Mouse (Mus musculus): ENCODE measurements around the gene Sgsm2.

DNA sequence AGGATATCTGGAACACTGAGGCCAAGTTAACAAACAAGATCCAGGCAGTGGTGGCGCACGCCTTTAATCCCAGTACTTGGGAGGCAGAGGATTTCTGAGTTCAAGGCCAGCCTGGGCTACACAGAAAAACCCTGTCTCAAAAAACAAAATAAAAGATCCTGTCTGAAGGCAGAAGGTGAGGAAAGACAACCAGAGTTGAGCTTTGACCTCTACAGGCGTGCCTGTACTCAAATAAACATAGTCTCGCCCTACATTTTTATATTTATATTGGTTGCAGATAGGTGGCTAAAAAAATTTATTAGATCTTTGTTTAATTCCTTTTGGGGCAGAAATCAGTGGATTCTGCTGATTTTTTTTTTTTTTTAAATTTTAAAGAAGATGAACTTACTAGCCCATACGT, 5.6 kb upstream of the Sgsm2 start:
- no peak for TF ChIP-seq CTCF (IDR thresholded peaks at IDR 0.05; ENCODE audit: borderline replicate concordance, control insufficient read depth, extremely low read depth, insufficient read depth, low read length, poor library complexity)
- TF ChIP-seq POLR2A (IDR thresholded peaks at IDR 0.05; ENCODE audit: control insufficient read depth, extremely low read depth, insufficient read depth, low read length, poor library complexity) = no peak

Measured in thymus, adult 2 months (tissue).